Mouse (Mus musculus): ENCODE measurements around the gene Nucb1.

GRCm38 (mm10) chr7:45521728-45522184, 11.6 kb upstream of the Nucb1 start:
- TF ChIP-seq CTCF (IDR thresholded peaks at IDR 0.05; ENCODE audit: borderline replicate concordance, extremely low read depth, insufficient read depth, insufficient read length) (no peak), POLR2A (IDR thresholded peaks at IDR 0.05; ENCODE audit: borderline replicate concordance, extremely low read depth, insufficient read depth, insufficient read length, poor library complexity, severe bottlenecking) (no peak)

Measured in brain, embryonic 14.5 days (tissue).